Mouse (Mus musculus): ENCODE measurements at regions not wholly inside any gene's neighbourhood (a gene's known extent, or its start where the extent isn't known, plus 50 kb on each side); places are given as distances from the start of the nearest gene placed in this dataset.

GRCm38 (mm10) chr14:102619056-102619455 lies 363.4 kb downstream of the Kctd12 start:
- DNase-seq (ENCODE audit: low spot score), result no peak

- DNase-seq (ENCODE audit: low spot score), result no peak
Observed at GRCm38 (mm10) chr14:102615588-102616309, 366.7 kb downstream of the Kctd12 start.

GRCm38 (mm10) chr14:102606055-102606454 lies 376.4 kb downstream of the Kctd12 start:
- no peak for DNase-seq (ENCODE audit: low spot score)

- no peak for DNase-seq (ENCODE audit: low spot score)
Observed at GRCm38 (mm10) chr14:102594850-102595249, 387.6 kb downstream of the Kctd12 start.

- DNase-seq (ENCODE audit: low spot score), result no peak
Observed at GRCm38 (mm10) chr14:102553781-102554180, 428.7 kb downstream of the Kctd12 start.

GRCm38 (mm10) chr14:102552598-102552997 lies 429.8 kb downstream of the Kctd12 start:
- DNase-seq (ENCODE audit: low spot score), result no peak

GRCm38 (mm10) chr14:102524894-102525577 lies 457.4 kb downstream of the Kctd12 start:
- no peak for DNase-seq (ENCODE audit: low spot score)

GRCm38 (mm10) chr14:102516765-102517164 lies 465.7 kb downstream of the Kctd12 start:
- no peak for DNase-seq (ENCODE audit: low spot score)

- no peak for DNase-seq (ENCODE audit: low spot score)
Observed at GRCm38 (mm10) chr14:102514527-102514926, 467.9 kb downstream of the Kctd12 start.

- DNase-seq (ENCODE audit: low spot score), result no peak
Observed at GRCm38 (mm10) chr14:102512651-102513050, 469.8 kb downstream of the Kctd12 start.

- DNase-seq (ENCODE audit: low spot score), result no peak
Observed at GRCm38 (mm10) chr14:102511691-102512383, 470.6 kb downstream of the Kctd12 start.

- peak; percentile 1 for DNase-seq (ENCODE audit: low spot score)
Observed at GRCm38 (mm10) chr14:102510387-102510786, 472.1 kb downstream of the Kctd12 start.

- no peak for DNase-seq (ENCODE audit: low spot score)
Observed at GRCm38 (mm10) chr14:102505696-102506321, 476.6 kb downstream of the Kctd12 start.

- no peak for DNase-seq (ENCODE audit: low spot score)
Observed at GRCm38 (mm10) chr14:102497179-102497578, 485.3 kb downstream of the Kctd12 start.

GRCm38 (mm10) chr14:102492376-102492775 lies 490.1 kb downstream of the Kctd12 start:
- DNase-seq (ENCODE audit: low spot score), result no peak

- DNase-seq (ENCODE audit: low spot score), result no peak
Observed at GRCm38 (mm10) chr14:102491205-102491604, 491.2 kb downstream of the Kctd12 start.

- no peak for DNase-seq (ENCODE audit: low spot score)
Observed at GRCm38 (mm10) chr14:102477162-102477561, 505.3 kb downstream of the Kctd12 start.

- DNase-seq (ENCODE audit: low spot score), result no peak
Observed at GRCm38 (mm10) chr14:102469326-102469725, 513.1 kb downstream of the Kctd12 start.

- no peak for DNase-seq (ENCODE audit: low spot score)
Observed at GRCm38 (mm10) chr14:102461001-102461400, 521.4 kb downstream of the Kctd12 start.

GRCm38 (mm10) chr14:102439738-102440137 lies 542.7 kb downstream of the Kctd12 start:
- no peak for DNase-seq (ENCODE audit: low spot score)

GRCm38 (mm10) chr14:102403397-102404115 lies 578.9 kb downstream of the Kctd12 start:
- DNase-seq (ENCODE audit: low spot score), result no peak
